Mouse (Mus musculus): ENCODE measurements at regions not wholly inside any gene's neighbourhood (a gene's known extent, or its start where the extent isn't known, plus 50 kb on each side); places are given as distances from the start of the nearest gene placed in this dataset.

GRCm38 (mm10) chr3:38577890-38578628 lies 93.4 kb upstream of the Ankrd50 start:
- no peak for DNase-seq

GRCm38 (mm10) chr3:38573594-38573993 lies 89.0 kb upstream of the Ankrd50 start:
- no peak for DNase-seq

DNA sequence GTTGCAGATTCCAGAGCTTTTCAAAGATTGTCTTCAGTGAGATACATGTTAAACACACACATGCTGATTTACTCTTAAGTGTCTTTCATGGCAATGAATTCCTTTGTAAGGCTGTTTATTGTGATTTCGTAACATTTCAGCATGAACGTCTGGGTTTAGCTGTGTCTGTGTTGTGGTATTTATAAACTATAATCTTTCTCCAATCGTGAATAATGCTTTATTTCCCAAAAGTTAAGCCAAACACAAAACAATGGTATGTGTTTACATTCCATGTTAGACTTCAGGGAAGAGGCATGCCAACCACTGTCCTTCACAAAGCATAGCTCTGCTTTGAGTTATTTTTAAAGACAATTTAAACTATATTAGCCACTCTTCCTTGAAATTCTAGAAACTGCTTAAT lies 87.5 kb upstream of the Ankrd50 start:
- no peak for DNase-seq

DNA sequence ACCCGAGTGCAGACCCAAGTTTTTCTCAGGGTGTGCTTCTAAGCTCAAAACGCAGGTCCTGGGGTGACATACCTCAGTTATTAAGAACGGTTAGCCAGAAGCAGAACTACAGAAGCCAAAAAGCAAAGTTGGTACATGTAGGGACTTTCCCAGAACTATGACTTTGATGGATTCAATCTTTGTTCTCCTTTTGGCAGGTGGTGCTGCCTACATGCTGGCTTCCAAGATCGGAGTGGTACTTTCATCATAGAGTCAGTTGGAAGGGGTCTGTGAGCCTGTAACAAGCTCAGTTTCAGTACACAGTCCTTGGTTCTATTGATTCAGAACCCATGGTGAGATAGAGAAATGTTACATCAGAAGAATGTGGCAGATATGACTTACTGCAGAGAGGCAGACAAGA lies 86.6 kb upstream of the Ankrd50 start:
- no peak for DNase-seq

- DNase-seq: no peak
Measured at GRCm38 (mm10) chr3:38569001-38569400, 84.4 kb upstream of the Ankrd50 start.

DNA sequence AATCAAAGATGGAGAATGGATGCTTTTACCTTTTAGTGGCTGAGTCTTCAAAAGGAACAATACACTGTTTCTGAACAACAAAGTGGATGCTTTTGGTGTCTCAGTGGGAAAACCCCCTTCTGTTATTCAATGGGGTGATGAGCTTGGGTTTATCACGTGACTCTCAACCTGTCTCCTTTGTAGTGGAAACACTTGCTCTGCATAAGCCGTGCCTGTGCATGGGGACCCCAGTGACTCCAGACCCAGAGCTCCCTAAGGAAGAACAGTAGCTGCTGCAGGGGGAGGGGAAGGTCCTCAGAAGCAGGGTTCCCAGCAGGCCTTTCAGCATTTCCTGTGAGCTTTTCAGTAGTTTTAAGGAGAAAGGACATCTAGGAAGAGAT lies 83.9 kb upstream of the Ankrd50 start:
- DNase-seq: peak; percentile 22

- peak; percentile 12 for DNase-seq
Measured at GRCm38 (mm10) chr3:38567946-38568595, 83.4 kb upstream of the Ankrd50 start.

DNA sequence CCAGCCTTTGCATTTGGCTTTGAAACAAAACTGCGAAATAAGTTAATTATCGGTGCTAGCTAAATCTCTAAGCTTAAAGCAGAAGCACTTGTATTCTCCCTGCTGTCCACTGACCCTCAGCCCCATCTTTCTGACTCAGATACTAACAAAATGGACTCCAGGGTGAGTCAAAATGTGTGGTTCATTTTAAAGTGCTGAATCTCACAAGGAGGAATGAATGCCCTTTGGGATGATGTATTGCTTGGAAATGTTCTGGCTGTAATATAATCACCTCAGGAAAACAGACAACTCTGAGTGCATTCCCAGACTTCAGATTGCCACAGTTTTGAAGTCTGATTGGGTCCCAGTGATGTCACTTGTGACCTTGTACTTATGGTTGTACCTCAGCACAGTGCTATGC lies 81.9 kb upstream of the Ankrd50 start:
- no peak for DNase-seq

- DNase-seq: no peak
Measured at GRCm38 (mm10) chr3:38564844-38565243, 80.2 kb upstream of the Ankrd50 start.

- no peak for DNase-seq
Measured at GRCm38 (mm10) chr3:38564364-38564763, 79.7 kb upstream of the Ankrd50 start.

DNA sequence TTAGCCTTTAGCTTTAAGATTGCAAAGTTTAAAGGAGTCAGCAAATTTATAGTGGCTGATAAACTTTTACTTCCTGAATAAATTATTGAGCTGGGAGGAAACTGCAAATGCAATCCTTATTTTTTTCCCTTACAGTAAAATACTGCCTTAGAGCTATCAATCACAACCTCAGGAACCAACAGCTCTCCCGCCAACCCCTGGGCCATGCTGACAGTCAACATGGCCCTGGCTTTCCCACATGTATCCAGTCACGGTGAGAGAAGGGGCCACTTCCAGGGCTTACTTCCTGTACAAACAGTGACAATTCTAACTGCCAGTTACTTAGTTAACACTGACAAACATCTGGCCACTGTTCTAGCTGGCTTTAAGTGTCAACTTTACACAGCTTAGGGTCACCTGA lies 76.5 kb upstream of the Ankrd50 start:
- DNase-seq: no peak

- DNase-seq: no peak
Measured at GRCm38 (mm10) chr3:38555939-38556338, 71.3 kb upstream of the Ankrd50 start.

GRCm38 (mm10) chr3:38553470-38554043 lies 68.9 kb upstream of the Ankrd50 start:
- DNase-seq: peak; percentile 49

GRCm38 (mm10) chr3:38547032-38547431 lies 62.4 kb upstream of the Ankrd50 start:
- DNase-seq: no peak

- DNase-seq: no peak
Measured at GRCm38 (mm10) chr3:38545501-38545896, 60.9 kb upstream of the Ankrd50 start.

DNA sequence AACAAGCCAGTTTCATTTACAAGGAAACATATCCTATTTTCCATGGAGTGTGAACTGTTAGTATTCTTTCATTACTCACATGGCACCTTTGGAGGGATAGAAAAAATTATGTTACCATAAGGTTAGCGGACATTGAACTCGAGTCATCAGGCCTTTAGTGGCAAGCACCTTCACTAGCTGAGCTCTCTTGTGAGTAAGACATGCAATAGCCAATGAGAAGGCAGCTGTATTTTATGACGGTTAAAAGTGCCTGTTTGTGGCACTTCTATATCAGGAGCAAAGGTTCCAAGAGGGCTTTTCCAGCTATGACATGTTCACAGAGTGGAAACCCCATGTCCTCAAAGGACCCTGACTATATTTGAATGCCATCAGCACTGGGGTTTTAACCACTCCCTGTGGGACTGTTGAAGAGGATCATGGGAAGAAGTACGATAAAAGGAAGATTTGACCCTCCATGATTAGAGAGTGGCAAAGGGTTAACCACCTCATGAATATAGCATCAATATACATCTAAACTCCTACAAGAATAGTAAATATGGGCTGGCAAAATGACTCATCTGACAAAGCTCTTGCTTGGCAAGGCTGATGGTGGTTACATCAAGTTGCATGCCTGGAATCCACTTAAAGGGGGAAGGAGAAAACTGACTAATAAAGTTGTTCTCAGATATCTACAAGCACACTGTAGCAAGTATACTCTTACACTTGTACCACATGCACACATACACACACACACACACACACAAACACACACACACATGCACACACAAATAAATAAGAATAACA lies 60.3 kb upstream of the Ankrd50 start:
- no peak for DNase-seq

DNA sequence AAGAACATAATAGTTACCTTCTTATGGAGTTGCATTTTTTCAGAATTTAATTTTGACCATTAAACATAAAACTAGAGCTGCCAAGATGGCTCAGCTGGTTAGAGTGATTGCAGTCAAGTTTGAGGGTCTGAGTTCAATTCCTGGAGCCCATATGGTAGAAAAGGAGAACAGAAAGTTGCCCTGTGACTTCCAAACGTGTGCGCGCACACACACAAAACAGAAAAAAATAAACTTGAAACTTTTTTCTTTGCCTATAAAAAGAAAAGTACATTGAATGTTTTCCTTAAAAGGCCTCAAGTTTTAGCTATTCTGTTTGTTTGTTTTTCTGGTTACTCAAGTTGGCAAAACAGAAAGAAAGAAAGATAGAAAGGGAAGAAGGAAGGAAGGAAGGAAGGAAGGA lies 59.2 kb upstream of the Ankrd50 start:
- DNase-seq: no peak

DNA sequence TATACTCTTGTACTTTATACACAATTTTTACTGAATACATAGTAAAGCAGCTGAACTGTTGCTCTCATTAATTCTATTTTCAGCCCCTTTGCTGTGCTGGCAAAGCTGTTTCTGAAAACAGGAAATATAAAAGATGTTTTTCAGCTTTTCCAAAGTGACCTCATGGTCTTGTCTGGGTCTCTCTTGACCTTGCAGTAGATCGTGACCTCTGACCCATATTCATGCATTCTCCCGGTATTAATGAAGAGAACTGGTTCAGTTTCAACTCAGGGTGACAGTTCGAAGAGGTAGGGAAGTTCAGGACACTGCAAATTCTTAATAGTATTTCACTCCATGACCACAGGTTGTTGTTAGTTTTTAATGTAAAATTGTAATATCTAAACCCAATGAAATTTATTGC lies 56.7 kb upstream of the Ankrd50 start:
- DNase-seq: peak; percentile 16

DNA sequence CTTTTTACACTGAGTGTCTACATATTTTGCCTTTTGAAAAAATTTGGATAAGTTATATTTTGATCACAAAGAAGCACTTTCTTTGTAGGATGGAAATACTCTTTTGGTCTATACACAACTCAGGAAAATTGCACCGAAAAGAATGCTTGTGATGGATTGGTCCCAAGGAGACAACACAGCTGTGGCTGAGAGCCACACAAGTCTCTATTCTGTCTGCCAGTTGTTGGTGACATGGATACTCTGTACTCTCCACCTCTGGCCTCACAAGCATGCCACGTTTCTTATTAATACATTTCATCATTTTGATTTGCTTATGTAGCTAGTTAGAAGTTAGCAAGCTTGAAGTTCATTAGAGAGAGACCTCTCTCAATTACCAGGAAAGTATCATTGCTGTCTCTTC lies 53.7 kb upstream of the Ankrd50 start:
- DNase-seq: no peak

GRCm38 (mm10) chr3:38537770-38538169 lies 53.1 kb upstream of the Ankrd50 start:
- no peak for DNase-seq

All from embryo, embryonic 11 days (tissue).